Mouse (Mus musculus) lung, postnatal 14 days (tissue): ENCODE measurements around the gene Atf6b.

ENCODE experiments used
- DNase-seq: peaks from one replicate; pipeline ENCODE4 v3.0.0; 2021

Gene Atf6b

GRCm38 (mm10) chr17:34700671-34701071 is 53.7 kb downstream of the Atf6b start:
- no peak for DNase-seq
